Mouse (Mus musculus): ENCODE results near the gene Faim.

Faim gene

GRCm38 (mm10) chr9:99048724-99049250, 62.6 kb downstream of the Faim start:
- peak; percentile 11 for DNase-seq (ENCODE audit: low read depth, low spot score)

- DNase-seq (ENCODE audit: low read depth, low spot score) = no peak
Measured at GRCm38 (mm10) chr9:99049760-99050159, 63.6 kb downstream of the Faim start.

Measured in skeletal muscle tissue, adult 2 months (tissue).